Mouse (Mus musculus) stomach, embryonic 14.5 days (tissue): ENCODE results near the gene Pla2g4d. TPM values are rescaled to one million over a fixed set of nuclear protein-coding genes. Genes with fewer than 3 reads are reported as not detected.

ENCODE experiments used
- ATAC-seq: fragments of 200-750 bp; cut with Nextera tagmentation; 2 replicates; pipeline ENCODE4 v1.8.0; 2017; ENCODE audit warnings: low read depth, moderate TSS enrichment; ENCODE audit not compliant: insufficient number of reproducible peaks, insufficient read depth, low FRiP score
- H3K27ac ChIP-seq: fragments of 300-500 bp; sonication (generic); 2 replicates; pipeline ENCODE4 v1.5.1; 2014; ENCODE audit warnings: mild to moderate bottlenecking, low read length, moderate library complexity, mixed read lengths
- H3K27me3 ChIP-seq: fragments of 300-500 bp; sonication (generic); 2 replicates; pipeline ENCODE4 v1.6.1; 2014; ENCODE audit warnings: low read length, control low read depth, mixed read lengths; ENCODE audit not compliant: control insufficient read depth, insufficient read depth
- H3K36me3 ChIP-seq: fragments of 300-500 bp; sonication (generic); 2 replicates; pipeline ENCODE4 v1.6.1; 2014; ENCODE audit warnings: mild to moderate bottlenecking, control low read depth, low read length, moderate library complexity, mixed read lengths; ENCODE audit not compliant: control insufficient read depth, insufficient read depth
- H3K4me1 ChIP-seq: fragments of 300-500 bp; sonication (generic); 2 replicates; pipeline ENCODE4 v1.6.1; 2014; ENCODE audit warnings: low read length, control low read depth, mixed read lengths; ENCODE audit not compliant: control insufficient read depth, insufficient read depth
- H3K4me2 ChIP-seq: fragments of 300-500 bp; sonication (generic); replicated peaks from 2 replicates; pipeline ENCODE4 v1.6.1; 2014; ENCODE audit warnings: low read depth, low read length, control low read depth
- H3K4me3 ChIP-seq: fragments of 300-500 bp; sonication (generic); 2 replicates; pipeline ENCODE4 v1.5.1; 2014; ENCODE audit warnings: low read depth, low read length, control low read depth
- H3K9ac ChIP-seq: fragments of 300-500 bp; sonication (generic); replicated peaks from 2 replicates; pipeline ENCODE4 v1.6.1; 2014; ENCODE audit warnings: low read depth, mild to moderate bottlenecking, control low read depth, low read length, moderate library complexity, mixed read lengths
- H3K9me3 ChIP-seq: fragments of 300-500 bp; sonication (generic); 2 replicates; pipeline ENCODE4 v1.6.1; 2016; ENCODE audit warnings: low read depth, low read length, control low read depth; ENCODE audit not compliant: control insufficient read depth
- WGBS: fragments of 180-500 bp; shearing (Covaris S2); extraction: QIAGEN DNeasy Blood & Tissue Kit; methylation state at CpG from one replicate; pipeline ENCODE4 v1.1.7; 2014; 5-methylcytosine and 5-hydroxymethylcytosine counted together
- polyA plus RNA-seq: library from polyadenylated mRNA; unstranded; fragments of >200 nt; fragmentation: Nextera tagmentation; extraction: Ambion mirVana; gene quantifications from 2 replicates; pipeline ENCODE4 v1.2.1, GENCODE M21; 2014

Gene Pla2g4d
- polyA plus RNA-seq, 1 experiment from 2014 or later = not detected

DNA sequence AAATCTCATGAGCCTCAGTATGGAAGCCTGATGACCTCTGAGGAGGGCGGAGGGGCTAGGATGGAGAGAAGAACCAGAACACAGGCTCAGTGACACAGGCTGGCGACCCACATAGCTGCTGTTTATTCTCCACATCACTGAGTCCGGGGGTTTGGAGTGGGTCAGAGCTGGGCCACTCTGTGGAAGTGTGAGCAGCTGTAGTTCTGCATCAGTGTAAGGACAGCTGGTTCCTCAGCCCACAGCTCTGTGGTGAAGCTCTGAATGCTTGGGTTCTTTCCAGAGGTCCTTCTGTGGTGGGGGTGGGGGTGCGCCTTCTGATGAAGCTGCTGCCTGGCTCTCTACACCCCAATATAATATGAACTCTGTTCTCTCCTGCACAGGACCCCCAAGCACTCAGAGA, 10.9 kb upstream of the Pla2g4d start:
- 65% methylated on average over 4 of the region's 4 CpGs for WGBS
- Histone ChIP-seq H3K9me3 (no peaks in the 10 kb centered on the region), H3K4me3 (no peak overlapping the region), H3K27ac (no peak overlapping the region), H3K4me2 (no peak overlapping the region), H3K27me3 (no peaks in the 10 kb centered on the region), H3K9ac (no peak overlapping the region), H3K4me1 (no peaks in the 10 kb centered on the region), H3K36me3 (no peaks in the 10 kb centered on the region)
- ATAC-seq = no peak

DNA sequence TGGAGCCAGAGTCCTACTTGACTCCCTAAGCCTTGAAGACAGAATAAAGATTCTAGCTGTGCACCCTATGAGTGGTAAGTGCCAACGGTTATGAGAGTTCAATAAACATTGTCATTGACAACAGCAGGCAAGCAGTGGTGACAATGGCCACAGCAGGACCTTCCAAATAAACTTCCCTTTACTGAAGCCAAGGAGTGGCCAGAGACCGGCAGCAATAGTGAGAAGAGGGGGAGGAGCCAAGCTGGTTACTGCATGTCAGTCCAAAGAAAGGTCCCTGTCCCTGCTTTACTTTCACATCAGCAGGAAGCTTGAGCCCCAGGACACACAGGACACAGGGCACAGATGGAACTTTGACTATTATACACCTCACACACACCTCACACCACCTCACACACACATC, 7.2 kb upstream of the Pla2g4d start:
- H3K36me3 ChIP-seq = no peaks in the 10 kb centered on the region
- no peak overlapping the region for H3K4me3 ChIP-seq
- no peak for ATAC-seq
- H3K9me3 ChIP-seq = no peaks in the 10 kb centered on the region
- no peak overlapping the region for H3K9ac ChIP-seq
- no peaks in the 10 kb centered on the region for H3K27me3 ChIP-seq
- H3K4me2 ChIP-seq = no peak overlapping the region
- H3K27ac ChIP-seq = no peak overlapping the region
- WGBS = 14% methylated on average over 2 of the region's 2 CpGs
- no peaks in the 10 kb centered on the region for H3K4me1 ChIP-seq

DNA sequence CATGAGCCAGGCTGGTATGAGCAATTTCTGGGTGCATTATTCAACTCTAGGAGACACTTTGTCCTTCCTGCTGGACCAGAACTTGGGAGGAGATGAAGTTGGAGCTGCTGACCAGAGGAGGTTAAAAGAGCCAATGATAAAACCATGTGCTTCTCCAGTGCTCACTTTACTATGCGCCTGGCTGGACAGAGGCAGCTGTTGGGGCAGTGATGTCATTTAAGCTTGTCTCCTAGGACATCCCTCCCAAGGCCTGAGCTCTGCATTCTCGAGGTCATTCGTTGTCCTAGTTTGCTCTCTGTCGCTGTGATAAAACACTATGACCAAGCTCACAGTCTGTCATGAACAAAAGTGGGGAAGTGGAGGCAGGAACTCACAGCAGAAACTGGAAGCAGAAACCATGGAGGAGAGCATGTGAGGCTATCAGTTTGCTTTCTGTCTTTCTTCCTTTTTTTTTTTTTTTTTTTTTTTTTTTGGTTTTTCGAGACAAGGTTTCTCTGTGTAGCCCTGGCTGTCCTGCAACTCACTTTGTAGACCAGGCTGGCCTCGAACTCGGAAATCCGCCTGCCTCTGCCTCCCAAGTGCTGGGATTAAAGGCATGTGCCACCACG, 2.6 kb upstream of the Pla2g4d start:
- H3K9ac ChIP-seq = no peak overlapping the region
- H3K9me3 ChIP-seq = no peaks in the 10 kb centered on the region
- ATAC-seq = no peak
- H3K36me3 ChIP-seq = no peaks in the 10 kb centered on the region
- H3K4me3 ChIP-seq = no peak overlapping the region
- no peak overlapping the region for H3K27ac ChIP-seq
- no peaks in the 10 kb centered on the region for H3K27me3 ChIP-seq
- WGBS = 85% methylated on average over 8 of the region's 9 CpGs
- H3K4me1 ChIP-seq = no peaks in the 10 kb centered on the region
- no peak overlapping the region for H3K4me2 ChIP-seq

DNA sequence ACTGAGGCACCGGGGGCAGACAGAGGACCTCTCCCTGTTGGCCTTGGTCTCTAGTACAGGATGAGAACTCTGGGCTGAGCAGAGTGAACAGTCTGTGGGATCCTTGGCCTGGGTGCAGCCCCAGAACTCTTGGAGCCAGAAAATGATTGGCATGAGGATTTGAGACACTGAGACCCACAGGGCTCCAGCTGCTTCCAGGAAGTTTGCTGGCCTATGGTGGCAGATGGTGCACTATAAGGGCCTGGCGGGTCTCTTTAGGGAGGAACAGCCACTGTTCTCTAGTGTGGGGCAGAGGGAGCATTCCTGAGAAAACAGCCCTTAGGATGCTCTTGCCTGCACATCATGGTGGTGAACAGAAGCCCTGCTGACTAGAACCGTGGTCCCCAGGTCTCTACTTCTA, 596 bp downstream of the Pla2g4d start:
- Histone ChIP-seq H3K4me3 (no peak overlapping the region), H3K27me3 (no peaks in the 10 kb centered on the region), H3K9ac (no peak overlapping the region), H3K27ac (no peak overlapping the region), H3K4me2 (no peak overlapping the region), H3K36me3 (no peaks in the 10 kb centered on the region), H3K4me1 (no peaks in the 10 kb centered on the region), H3K9me3 (no peaks in the 10 kb centered on the region)
- ATAC-seq = no peak
- WGBS = 87% methylated on average over 3 of the region's 3 CpGs

DNA sequence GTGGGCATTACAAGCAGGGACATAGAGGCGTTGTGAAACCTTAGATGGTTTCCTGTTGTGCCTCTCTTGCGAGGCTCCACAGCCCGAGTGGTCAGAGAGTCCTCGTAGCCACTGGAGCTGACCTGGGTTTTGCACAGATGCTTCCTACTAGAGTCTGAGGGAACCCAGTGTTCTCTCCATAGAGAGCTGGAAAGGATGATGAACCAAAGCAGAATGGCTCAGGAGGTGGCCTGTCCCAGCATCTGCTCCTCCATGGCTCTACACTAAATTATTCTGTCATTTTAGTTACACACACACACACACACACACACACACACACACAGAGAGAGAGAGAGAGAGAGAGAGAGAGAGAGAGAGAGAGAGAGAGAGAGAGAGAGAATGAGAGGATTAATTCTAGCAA, 3.4 kb downstream of the Pla2g4d start:
- no peak overlapping the region for H3K9ac ChIP-seq
- H3K9me3 ChIP-seq = no peaks in the 10 kb centered on the region
- no peaks in the 10 kb centered on the region for H3K4me1 ChIP-seq
- H3K36me3 ChIP-seq = no peaks in the 10 kb centered on the region
- WGBS = 72% methylated on average over 4 of the region's 4 CpGs
- no peak for ATAC-seq
- no peak overlapping the region for H3K4me2 ChIP-seq
- H3K4me3 ChIP-seq = no peak overlapping the region
- no peaks in the 10 kb centered on the region for H3K27me3 ChIP-seq
- H3K27ac ChIP-seq = no peak overlapping the region

DNA sequence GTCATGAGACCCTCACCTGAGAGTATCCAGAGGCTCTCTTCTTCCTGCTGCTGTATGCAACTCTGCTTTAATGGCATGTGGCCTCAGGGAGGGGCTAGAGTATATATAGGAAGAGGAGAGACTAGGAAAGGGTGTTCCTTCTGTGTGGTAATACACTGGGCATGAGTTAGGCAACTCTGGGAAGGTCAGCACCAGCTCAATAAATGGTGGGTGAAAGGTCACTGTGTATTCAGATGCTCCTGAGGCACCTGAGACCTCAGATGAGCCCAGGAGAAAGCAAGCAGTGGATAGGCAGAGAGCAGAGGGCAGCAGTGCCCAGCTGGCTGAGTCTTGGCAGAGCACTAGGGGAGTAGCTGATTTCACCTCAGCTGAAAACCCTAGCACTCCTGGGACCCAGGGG, 4.3 kb downstream of the Pla2g4d start:
- no peaks in the 10 kb centered on the region for H3K27me3 ChIP-seq
- H3K27ac ChIP-seq = no peak overlapping the region
- no peaks in the 10 kb centered on the region for H3K36me3 ChIP-seq
- H3K9ac ChIP-seq = no peak overlapping the region
- H3K4me2 ChIP-seq = no peak overlapping the region
- no peaks in the 10 kb centered on the region for H3K9me3 ChIP-seq
- ATAC-seq = no peak
- no peaks in the 10 kb centered on the region for H3K4me1 ChIP-seq
- H3K4me3 ChIP-seq = no peak overlapping the region

DNA sequence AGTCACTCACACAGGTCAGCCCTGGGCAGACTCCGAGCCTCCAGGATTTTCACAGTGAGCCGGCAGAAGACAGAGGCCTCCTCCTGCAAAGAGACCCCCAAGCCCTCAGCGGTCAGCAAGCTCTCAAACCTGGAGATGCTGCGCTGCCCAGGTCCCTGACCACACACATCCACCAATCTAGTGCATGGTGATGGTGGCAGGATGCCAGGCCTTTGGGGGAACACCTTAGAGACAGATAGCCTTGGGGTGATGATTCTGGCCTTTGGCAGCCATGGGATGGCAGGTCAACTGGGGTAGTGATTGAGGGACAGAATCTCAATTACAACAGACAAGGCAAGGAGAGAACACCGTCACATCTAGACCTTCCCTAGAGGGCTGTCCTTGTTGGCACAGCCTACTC, 4.9 kb downstream of the Pla2g4d start:
- H3K27ac ChIP-seq = no peak overlapping the region
- H3K4me2 ChIP-seq = no peak overlapping the region
- 76% methylated on average over 5 of the region's 5 CpGs for WGBS
- H3K4me1 ChIP-seq = no peaks in the 10 kb centered on the region
- no peaks in the 10 kb centered on the region for H3K9me3 ChIP-seq
- H3K36me3 ChIP-seq = no peaks in the 10 kb centered on the region
- H3K4me3 ChIP-seq = no peak overlapping the region
- ATAC-seq = no peak
- H3K27me3 ChIP-seq = no peaks in the 10 kb centered on the region
- no peak overlapping the region for H3K9ac ChIP-seq

DNA sequence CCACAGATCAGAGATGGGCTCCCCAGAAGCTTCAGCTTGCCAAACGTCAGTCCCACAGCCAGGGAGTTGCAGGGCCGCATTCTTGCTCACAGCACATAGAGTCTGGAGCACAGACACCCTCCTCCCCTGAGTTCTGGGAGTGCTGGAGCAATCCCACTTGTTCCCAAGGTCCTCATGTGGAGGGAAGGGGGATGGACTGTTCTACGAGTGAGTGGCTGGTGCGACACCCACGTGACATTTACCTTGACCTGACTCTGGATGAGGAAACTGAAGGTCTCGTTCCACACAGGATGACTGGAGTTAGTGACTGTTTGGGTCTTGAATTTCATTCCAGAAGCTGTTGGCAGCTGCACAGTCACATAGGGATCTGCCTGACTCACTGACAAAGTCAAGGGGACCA, 5.4 kb downstream of the Pla2g4d start:
- no peaks in the 10 kb centered on the region for H3K9me3 ChIP-seq
- no peak overlapping the region for H3K4me3 ChIP-seq
- no peaks in the 10 kb centered on the region for H3K4me1 ChIP-seq
- WGBS = 45% methylated on average over 6 of the region's 6 CpGs
- H3K27ac ChIP-seq = no peak overlapping the region
- no peak overlapping the region for H3K9ac ChIP-seq
- H3K36me3 ChIP-seq = no peaks in the 10 kb centered on the region
- H3K4me2 ChIP-seq = no peak overlapping the region
- no peaks in the 10 kb centered on the region for H3K27me3 ChIP-seq
- no peak for ATAC-seq

DNA sequence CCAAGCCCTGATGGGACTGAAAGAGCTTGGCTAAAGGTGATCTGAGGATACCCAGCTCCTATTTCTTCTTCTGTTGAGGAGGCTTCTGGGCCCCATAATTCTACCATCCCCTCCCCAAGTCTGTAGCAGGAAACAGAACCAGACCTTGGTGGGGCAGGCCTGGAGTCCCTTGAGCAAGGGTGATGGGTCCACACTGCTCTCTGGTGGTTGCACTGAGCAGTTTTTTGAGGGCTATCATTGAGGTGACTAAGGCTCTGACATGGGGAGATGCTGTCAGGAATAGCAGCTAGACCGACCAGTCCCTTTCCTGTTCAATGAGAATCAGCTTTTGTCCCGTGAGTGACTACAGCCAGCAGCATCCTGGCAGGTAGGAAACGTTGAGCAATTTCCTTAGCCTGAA, 7.8 kb downstream of the Pla2g4d start:
- Histone ChIP-seq H3K4me2 (no peak overlapping the region), H3K4me3 (no peak overlapping the region), H3K9me3 (no peaks in the 10 kb centered on the region), H3K27ac (no peak overlapping the region), H3K36me3 (no peaks in the 10 kb centered on the region), H3K4me1 (no peaks in the 10 kb centered on the region), H3K9ac (no peak overlapping the region), H3K27me3 (no peaks in the 10 kb centered on the region)
- WGBS = 46% methylated on average over 3 of the region's 3 CpGs
- no peak for ATAC-seq
